Mouse (Mus musculus): Measurements from ENCODE around the gene Sertad1.
A peak's percentile ranks its signal among the peaks of the same experiment; 100 is the strongest.

Sertad1 gene

DNA sequence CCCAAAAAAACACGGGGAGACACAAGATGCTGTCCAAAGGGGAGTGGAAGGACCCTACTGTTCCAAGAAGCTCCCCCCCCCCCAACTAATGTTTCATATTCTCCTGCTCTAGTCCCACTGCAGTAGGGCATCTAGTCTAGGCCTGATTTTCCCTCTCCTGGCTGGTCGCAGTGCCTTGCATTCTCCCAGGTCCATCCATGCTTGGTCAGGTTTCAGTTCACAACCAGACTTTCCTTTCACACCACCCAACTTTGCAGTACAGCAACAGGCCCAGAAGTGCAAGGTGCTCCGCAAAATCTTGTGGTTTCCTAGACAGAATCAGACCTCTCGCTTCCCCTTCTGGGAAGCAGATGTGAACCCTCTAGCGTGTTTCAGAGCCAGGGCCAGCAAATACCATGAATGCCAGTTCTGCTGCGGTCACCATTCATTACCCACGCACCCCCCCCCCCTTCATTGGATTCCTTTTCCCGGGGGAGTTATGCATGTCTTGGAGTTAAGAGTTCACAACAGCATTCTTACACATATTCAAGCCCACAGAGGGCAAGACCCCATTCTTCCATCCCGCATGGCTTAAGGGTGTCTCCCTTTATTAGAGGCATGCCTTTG lies 20.2 kb downstream of the Sertad1 start:
- no peak for DNase-seq

DNA sequence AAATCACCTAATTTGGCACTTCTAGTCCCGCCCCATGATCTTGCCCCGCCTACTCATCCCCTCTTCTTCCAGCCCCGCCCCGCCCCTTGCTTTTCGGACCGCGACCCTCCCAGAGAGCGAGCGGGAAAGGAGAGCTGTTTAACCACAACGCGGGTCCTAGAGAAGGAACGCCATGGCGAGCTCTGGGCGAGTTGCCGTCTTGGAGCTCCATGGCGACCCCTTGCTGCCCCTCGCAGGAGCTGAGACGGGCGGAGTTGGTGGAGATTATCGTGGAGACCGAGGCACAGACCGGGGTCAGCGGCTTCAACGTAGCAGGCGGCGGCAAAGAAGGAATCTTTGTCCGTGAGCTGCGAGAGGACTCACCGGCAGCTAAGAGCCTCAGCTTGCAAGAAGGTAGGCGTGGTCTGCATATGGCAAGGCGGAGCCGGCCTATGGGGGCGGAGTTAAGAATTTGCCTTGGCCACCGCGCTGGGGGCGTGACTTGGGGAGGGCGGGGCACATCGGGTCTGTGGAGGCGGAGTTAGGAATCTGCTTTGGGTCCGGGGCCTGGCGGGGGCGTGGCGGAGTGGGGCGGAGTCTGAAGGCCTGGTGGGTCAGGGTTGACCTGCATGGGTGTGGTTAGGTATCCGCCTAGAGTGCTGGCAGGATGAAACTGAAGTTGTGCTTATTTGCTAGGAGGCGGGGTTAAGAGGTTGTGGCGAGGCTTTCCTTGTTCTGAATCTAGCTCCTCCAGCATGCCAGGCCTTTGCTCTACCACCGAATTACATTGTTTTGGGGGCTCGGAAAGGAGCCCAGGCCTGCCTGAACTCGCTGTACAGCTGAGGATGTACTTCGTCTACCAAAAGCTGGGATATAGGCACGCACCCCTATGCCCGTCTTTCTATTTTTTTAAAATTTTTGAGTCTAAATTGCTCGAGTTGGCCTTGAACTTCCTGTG lies 21.3 kb downstream of the Sertad1 start:
- DNase-seq = peak; percentile 96

DNA sequence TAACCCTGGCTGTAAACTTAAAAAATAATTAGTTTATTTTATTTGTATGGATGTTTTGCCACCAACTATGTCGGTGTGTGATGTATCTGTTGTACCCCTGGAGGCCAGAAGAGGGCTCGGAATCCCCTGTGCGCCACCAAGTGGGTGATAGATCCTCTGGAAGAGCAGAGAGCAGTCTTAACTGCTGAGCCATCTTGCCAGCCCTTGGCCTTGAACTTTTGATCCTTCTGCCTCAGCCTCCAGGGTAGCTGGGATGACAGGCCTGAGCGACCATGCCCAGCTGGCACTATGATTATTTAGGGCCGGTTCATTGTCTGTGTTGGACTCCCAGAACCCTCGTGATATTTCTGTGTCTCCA lies 21.9 kb downstream of the Sertad1 start:
- DNase-seq = peak; percentile 71

DNA sequence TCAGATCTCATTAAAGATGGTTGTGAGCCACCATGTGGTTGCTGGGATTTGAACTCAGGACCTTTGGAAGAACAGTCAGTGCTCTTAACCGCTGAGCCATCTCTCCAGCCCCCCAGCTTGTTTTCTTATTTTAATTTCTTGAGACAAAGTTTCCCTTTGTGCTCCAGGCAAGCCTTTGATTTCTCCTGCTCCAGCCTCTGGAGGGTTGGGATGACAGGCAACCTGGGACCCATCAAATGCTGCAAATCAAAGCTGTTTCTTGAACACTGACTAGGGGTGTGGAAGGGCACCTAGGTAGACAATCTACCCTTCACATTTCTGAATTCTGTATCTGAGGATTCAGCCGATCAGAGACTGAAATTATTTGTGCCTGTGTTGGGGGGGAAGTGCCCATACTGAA lies 24.1 kb downstream of the Sertad1 start:
- no peak for DNase-seq

DNA sequence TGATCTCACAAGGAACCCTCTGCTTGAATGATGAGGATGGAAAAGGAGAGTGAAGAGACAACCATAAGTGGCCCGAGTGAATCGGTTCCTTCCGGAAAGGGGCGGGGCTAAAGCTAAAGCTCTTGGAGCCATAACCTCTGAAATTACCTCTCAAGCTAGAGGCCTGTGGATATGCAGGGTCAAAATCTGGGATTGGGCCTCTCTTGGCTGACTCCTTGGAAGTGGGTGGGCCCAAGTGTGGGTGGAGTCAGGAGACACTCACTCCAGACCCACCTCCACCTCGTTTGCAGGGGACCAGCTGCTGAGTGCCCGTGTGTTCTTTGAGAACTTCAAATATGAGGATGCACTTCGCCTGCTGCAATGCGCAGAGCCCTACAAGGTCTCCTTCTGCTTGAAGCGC lies 28.3 kb downstream of the Sertad1 start:
- DNase-seq = no peak

DNA sequence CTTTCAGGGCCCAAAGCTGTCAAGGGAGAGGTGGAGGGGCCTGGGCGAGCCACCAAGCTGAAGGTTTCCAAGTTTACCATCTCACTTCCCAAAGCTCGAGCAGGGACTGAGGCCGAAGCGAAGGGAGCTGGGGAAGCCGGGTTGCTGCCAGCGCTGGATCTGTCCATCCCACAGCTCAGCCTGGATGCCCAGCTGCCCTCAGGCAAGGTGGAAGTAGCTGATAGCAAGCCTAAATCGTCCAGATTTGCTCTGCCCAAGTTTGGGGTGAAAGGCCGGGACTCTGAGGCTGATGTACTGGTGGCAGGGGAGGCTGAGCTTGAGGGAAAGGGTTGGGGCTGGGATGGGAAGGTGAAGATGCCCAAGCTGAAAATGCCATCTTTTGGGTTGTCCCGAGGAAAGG lies 31.6 kb downstream of the Sertad1 start:
- DNase-seq = no peak

DNA sequence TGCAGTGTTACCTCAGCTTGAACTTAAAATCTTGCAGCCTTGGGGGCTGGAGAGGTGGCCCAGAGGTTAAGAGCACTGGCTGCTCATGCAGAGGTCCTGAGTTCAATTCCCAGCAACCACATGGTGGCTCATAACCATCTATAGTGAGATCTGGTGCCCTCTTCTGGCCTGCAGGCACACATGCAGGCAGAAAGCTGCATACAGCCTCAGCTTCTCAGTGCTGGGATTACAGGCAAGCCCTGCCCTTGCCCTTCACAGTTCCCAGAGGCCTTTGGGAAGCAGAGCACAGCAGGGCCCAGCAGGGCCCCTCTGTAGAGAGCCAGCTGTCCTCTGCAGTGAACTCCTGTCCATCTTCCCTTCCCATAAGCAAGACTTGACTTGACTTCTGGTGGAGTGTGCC lies 33.4 kb downstream of the Sertad1 start:
- no peak for DNase-seq

DNA sequence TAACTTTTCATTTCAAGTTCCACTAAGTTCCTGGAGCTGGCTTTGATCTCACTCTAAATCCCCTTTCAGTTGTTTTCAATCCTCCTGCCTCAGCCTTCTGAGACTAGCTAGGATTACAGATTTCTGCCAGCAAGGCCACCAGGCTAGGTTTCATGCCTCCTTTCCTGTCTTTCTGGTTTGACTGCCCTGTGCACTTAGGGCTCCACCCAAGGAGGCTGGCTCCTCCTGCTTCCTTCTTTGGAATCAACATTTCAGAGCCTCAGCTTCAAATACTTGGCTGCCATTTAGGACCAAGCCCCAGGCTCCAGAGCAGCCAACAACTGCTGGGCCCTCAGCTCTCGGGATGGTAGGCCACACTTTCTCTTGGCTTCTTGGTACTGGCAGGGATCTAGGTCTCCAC lies 33.9 kb downstream of the Sertad1 start:
- DNase-seq = no peak

DNA sequence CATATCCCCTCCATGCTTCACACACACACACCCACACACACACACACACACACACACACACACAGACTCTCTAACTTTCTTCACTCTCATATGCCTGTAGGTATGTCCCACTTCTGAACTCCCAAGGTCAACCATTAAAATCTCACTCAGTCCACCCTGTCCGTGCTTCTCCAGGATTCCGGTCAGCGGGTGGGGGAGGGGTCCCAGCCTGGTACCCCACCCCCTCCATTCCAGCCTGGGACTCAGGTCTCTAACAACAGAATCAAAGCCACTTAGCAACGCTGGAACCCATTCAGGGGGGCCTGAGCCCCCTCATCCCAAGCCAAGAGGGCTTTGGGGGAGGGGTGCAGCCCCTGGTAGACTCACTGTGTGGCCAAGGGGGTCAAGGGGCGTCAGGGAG lies 36.3 kb downstream of the Sertad1 start, which contains the start of gene Hipk4:
TSS of gene Hipk4 (plus strand) at position 301 of the 400 bp plus-strand sequence.
- no peak for DNase-seq

DNA sequence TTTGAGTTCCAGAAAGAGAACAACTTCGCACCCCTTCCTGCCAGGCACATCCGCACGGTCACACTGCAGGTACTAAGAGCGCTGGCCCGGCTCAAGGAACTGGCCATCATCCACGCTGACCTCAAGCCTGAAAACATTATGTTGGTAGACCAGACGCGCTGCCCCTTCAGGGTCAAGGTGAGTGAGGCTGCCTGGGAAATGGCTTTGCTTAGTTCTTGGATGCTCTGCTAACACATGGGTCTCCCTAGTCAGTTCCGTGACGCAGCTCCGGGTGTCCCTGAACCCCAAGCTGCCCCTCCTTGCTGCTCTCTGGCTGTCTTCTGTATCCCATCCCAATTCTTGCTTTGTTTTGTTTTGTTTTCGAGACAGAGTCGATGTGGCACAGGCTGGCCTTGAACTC lies 37.1 kb downstream of the Sertad1 start:
- no peak for DNase-seq

DNA sequence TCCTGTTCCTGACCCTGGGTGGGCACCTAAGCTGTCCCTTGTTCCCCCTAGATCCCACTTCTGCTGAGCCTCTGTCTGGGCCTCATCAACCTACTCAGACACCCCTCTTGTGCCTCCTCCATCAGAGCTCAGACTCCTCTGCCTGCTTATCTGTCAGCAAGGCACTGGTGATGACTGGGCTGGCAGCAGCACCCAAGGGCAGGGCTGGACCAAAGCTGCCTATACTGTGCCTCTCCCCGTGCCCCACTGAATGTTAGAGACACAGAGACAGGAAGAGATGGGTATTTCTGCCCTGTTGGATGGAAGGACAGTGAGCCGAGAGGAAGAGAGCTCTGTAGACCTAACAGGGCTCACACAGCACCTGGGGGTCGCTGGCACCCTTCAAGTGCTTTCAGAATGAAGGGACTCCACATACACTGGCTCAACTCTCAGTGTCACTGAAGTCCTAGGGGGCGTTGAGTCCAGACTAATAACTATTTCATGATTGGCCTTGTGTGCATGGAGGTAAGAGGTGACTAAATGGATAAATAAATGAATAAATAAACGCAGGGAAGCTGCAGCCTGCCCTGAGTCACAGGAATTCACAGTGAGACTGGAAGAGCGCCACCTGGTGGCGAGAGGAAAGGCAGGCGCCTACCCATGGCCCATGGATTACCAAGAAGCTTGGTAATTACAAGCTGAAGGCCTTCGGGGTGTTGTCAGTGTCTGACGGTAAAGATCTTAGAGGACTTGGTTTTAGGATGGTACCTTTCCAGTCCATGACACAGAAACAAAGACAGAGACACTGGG lies 39.5 kb downstream of the Sertad1 start:
- peak; percentile 86 for DNase-seq

DNA sequence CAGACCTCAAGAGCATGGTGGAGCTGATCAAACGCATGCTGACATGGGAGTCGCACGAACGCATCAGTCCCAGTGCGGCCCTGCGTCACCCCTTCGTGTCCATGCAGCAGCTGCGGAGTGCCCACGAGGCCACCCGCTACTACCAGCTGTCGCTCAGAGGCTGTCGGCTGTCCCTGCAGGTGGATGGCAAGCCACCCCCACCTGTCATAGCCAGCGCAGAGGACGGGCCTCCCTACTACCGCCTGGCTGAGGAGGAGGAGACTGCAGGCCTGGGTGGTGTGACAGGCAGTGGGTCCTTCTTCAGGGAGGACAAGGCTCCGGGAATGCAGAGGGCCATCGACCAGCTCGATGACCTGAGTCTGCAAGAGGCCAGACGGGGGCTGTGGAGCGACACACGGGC lies 42.4 kb downstream of the Sertad1 start:
- peak; percentile 26 for DNase-seq

DNA sequence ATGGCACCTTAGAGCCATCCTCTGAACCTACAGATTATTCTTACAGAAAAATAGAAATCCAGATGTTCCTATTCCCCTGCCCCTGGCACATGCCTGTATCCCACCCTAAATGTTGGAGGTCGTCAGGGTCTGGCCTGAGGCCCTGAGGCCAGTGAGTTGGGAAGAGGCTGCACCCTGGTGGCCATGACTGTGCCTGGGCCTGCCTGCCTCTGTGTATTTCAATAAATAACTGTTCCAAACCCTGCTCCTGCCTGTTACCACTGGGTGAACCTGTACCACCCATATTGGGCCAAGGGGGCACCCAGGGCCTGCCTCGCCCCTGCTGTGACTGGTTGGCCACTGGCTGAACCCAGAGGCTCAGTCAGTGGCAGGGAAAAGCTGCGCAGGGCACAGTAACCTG lies 44.2 kb downstream of the Sertad1 start:
- no peak for DNase-seq

DNA sequence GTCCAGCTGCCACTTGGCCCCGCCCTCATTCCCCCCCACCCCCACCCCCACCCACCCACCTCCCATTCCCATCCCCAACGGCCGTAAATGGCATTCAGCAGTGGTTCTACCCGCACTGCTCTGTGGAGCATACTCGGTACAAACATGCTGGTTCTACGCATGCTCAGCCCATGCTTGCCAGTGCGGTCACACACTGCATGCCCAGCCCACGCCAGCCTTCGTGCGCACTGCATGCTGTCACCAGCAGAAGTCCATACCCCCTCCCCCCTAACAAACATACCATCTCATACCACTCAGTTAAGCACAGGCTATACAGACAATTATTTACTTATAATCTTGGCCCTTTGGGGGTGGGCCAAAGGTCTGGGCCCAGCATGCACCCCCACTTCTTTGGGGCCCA lies 45.0 kb downstream of the Sertad1 start:
- no peak for DNase-seq

DNA sequence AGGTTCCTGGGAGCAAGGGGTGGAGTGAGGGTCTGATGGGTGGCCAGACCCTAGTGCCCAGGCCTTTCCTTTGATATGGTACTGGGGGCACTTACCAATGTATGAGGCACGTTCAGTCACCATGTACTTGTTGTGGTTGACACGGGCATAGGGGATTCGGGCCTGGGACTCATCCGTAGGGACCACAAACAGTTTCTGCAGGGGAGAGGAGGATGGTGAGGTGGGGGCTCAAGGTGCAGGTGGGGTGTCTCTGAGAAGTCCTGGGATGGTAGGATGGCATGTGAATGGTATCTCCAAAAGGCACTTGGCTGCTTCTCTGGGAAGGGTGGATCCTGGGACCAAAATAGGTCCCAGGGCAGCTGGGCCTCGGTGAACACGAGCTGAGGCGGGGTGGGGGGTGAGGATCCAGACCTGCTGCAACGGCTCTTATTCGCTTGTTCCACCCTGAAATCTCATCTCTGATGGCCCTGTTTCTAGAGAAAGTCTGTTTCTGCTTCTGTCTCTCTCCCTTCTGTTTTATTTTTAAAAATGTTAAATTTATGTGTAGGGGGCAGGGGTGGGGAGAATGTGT lies 45.9 kb downstream of the Sertad1 start:
- no peak for DNase-seq

DNA sequence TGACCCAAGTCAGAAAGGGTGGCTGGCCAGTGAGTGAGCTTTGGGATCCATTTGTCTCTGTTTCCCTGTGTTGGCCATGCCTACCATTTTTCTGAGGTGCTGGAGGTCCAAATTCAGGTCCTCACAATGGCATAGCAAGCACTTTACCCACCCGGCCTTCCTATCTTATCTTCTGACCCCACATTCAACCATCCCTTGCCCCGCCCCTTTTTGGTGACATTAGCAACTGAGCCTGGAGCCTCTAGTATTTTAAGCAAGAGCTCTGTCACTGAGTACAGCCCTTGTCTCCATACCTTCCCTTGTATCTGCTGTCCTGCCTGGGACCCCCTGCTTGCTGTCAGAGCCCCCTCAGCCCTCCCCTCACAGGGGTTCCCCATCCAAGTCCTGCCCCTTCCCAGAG lies 48.7 kb downstream of the Sertad1 start:
- DNase-seq = no peak

DNA sequence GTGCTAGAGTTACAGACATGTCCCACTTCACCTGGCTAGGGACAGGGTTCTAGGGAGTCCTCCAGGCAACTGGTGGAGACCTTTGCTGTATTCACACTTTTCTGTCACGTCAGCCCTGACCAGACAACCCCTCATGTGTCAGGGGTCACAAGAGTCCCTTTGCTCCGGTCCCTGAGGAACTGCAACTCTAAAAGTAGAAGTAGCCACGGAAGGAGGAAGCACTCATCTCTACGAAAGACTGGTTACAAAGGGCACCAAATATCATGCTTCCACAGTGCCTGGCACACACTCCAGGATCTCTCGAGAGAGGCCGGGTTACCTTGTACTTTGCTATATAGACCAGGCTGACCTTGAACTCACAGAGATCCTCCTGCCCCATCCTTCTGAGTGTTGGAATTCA lies 49.9 kb downstream of the Sertad1 start:
- no peak for DNase-seq

DNA sequence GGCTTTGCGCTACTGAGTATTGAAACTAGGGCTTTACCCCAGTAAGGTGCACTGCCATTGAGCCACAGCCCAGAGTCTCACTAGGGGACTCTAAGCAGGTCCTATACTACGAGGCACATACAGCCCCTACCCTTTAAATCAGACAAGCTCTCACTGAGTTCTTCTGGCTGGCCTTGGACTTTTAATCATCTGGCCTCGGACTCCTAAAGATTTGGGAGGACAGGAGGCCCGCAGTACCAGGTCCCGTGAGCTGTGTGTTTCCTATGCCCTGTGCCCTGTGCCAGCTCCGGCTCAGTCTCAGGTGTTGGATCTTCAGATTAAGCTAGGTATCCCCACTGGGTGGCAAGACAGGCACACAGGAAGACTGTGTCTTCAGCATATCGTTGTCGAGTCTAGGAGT lies 51.3 kb downstream of the Sertad1 start:
- DNase-seq = no peak

DNA sequence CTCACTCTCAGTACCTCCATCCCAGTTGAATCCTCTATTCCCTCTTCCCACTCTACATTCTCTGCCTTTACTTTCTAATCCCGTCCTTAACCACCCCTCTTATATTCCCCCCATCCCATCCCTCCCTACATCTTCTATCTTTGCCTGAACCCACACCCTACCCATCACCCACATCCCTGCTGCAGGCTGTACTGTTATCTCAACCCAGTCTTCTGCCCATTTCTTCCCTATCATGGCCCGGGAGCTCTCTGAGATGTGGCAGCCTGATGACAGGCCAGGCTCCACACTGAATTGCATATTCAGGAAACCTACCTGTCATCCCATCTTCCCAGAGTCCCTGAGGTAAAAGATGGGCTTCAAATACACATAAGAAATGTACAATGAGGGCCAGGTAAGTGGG lies 52.1 kb downstream of the Sertad1 start:
- no peak for DNase-seq
